Mouse (Mus musculus): ENCODE data around the gene Tubgcp5.

The Tubgcp5 gene

GRCm38 (mm10) chr7:55849948-55850571 is 56.1 kb downstream of the Tubgcp5 start:
- DNase-seq (ENCODE audit: extremely low read depth, insufficient read length, low spot score): no peak

GRCm38 (mm10) chr7:55852787-55853186 is 58.8 kb downstream of the Tubgcp5 start:
- DNase-seq (ENCODE audit: extremely low read depth, insufficient read length, low spot score): no peak

GRCm38 (mm10) chr7:55855597-55855996 is 61.6 kb downstream of the Tubgcp5 start:
- DNase-seq (ENCODE audit: extremely low read depth, insufficient read length, low spot score): no peak

GRCm38 (mm10) chr7:55856741-55857140 is 62.8 kb downstream of the Tubgcp5 start:
- no peak for DNase-seq (ENCODE audit: extremely low read depth, insufficient read length, low spot score)

GRCm38 (mm10) chr7:55857729-55858128 is 63.8 kb downstream of the Tubgcp5 start:
- DNase-seq (ENCODE audit: extremely low read depth, insufficient read length, low spot score): no peak

GRCm38 (mm10) chr7:55858836-55859517 is 65.0 kb downstream of the Tubgcp5 start:
- DNase-seq (ENCODE audit: extremely low read depth, insufficient read length, low spot score): no peak

- no peak for DNase-seq (ENCODE audit: extremely low read depth, insufficient read length, low spot score)
Measured at GRCm38 (mm10) chr7:55859518-55859872, 65.5 kb downstream of the Tubgcp5 start.

- DNase-seq (ENCODE audit: extremely low read depth, insufficient read length, low spot score): no peak
Measured at GRCm38 (mm10) chr7:55859956-55860355, 66.0 kb downstream of the Tubgcp5 start.

- no peak for DNase-seq (ENCODE audit: extremely low read depth, insufficient read length, low spot score)
Measured at GRCm38 (mm10) chr7:55861175-55861574, 67.2 kb downstream of the Tubgcp5 start.

- DNase-seq (ENCODE audit: extremely low read depth, insufficient read length, low spot score): no peak
Measured at GRCm38 (mm10) chr7:55865044-55865443, 71.1 kb downstream of the Tubgcp5 start.

GRCm38 (mm10) chr7:55865750-55866416 is 71.9 kb downstream of the Tubgcp5 start:
- no peak for DNase-seq (ENCODE audit: extremely low read depth, insufficient read length, low spot score)

GRCm38 (mm10) chr7:55868247-55868646 is 74.3 kb downstream of the Tubgcp5 start:
- DNase-seq (ENCODE audit: extremely low read depth, insufficient read length, low spot score): no peak

GRCm38 (mm10) chr7:55869220-55869619 is 75.3 kb downstream of the Tubgcp5 start:
- peak; percentile 8 for DNase-seq (ENCODE audit: extremely low read depth, insufficient read length, low spot score)

- DNase-seq (ENCODE audit: extremely low read depth, insufficient read length, low spot score): no peak
Measured at GRCm38 (mm10) chr7:55870340-55871020, 76.5 kb downstream of the Tubgcp5 start.

GRCm38 (mm10) chr7:55871476-55871875 is 77.5 kb downstream of the Tubgcp5 start:
- no peak for DNase-seq (ENCODE audit: extremely low read depth, insufficient read length, low spot score)

GRCm38 (mm10) chr7:55874703-55875102 is 80.7 kb downstream of the Tubgcp5 start:
- no peak for DNase-seq (ENCODE audit: extremely low read depth, insufficient read length, low spot score)

- no peak for DNase-seq (ENCODE audit: extremely low read depth, insufficient read length, low spot score)
Measured at GRCm38 (mm10) chr7:55877721-55878120, 83.8 kb downstream of the Tubgcp5 start.

- no peak for DNase-seq (ENCODE audit: extremely low read depth, insufficient read length, low spot score)
Measured at GRCm38 (mm10) chr7:55880882-55881281, 86.9 kb downstream of the Tubgcp5 start.
